Mouse (Mus musculus): ENCODE results near the gene H2afv.
"Not testable (repeated sequence)": the region's sequence is repeated elsewhere in the genome, so short reads cannot be mapped to it uniquely, and the experiment has no call there.

H2afv gene

GRCm38 (mm10) chr11:6443727-6444076, 541 bp downstream of the H2afv start:
- Histone ChIP-seq H3K27me3 (ENCODE audit: control insufficient read depth, insufficient read depth, low read length, poor library complexity, severe bottlenecking) (no peaks in the 10 kb centered on the region), H3K36me3 (ENCODE audit: control insufficient read depth, insufficient read depth, low read length, poor library complexity, severe bottlenecking) (no peaks in the 10 kb centered on the region)
- no peak for DNase-seq (ENCODE audit: low read depth, low spot score)

GRCm38 (mm10) chr11:6443102-6443501, 1.1 kb downstream of the H2afv start:
- H3K27me3 ChIP-seq (ENCODE audit: control insufficient read depth, insufficient read depth, low read length, poor library complexity, severe bottlenecking) = no peaks in the 10 kb centered on the region
- H3K36me3 ChIP-seq (ENCODE audit: control insufficient read depth, insufficient read depth, low read length, poor library complexity, severe bottlenecking) = no peaks in the 10 kb centered on the region
- DNase-seq (ENCODE audit: low read depth, low spot score) = no peak

GRCm38 (mm10) chr11:6442566-6442965, 1.7 kb downstream of the H2afv start:
- Histone ChIP-seq H3K36me3 (ENCODE audit: control insufficient read depth, insufficient read depth, low read length, poor library complexity, severe bottlenecking) (peaks cover 2% of the 10 kb centered on the region), H3K27me3 (ENCODE audit: control insufficient read depth, insufficient read depth, low read length, poor library complexity, severe bottlenecking) (no peaks in the 10 kb centered on the region)
- no peak for DNase-seq (ENCODE audit: low read depth, low spot score)

GRCm38 (mm10) chr11:6440171-6440570, 4.1 kb downstream of the H2afv start:
- H3K27me3 ChIP-seq (ENCODE audit: control insufficient read depth, insufficient read depth, low read length, poor library complexity, severe bottlenecking) = no peaks in the 10 kb centered on the region

GRCm38 (mm10) chr11:6437667-6438066, 6.6 kb downstream of the H2afv start:
- DNase-seq (ENCODE audit: low read depth, low spot score) = no peak
- Histone ChIP-seq H3K36me3 (ENCODE audit: control insufficient read depth, insufficient read depth, low read length, poor library complexity, severe bottlenecking) (peaks cover 9% of the 10 kb centered on the region), H3K27me3 (ENCODE audit: control insufficient read depth, insufficient read depth, low read length, poor library complexity, severe bottlenecking) (no peaks in the 10 kb centered on the region)

More at GRCm38 (mm10) chr11:6440171-6440570, 4.1 kb downstream of the H2afv start:
- no peak for DNase-seq (ENCODE audit: low read depth, low spot score)
- H3K36me3 ChIP-seq (ENCODE audit: control insufficient read depth, insufficient read depth, low read length, poor library complexity, severe bottlenecking) = peaks cover 6% of the 10 kb centered on the region

- Histone ChIP-seq H3K27me3 (ENCODE audit: control insufficient read depth, insufficient read depth, low read length, poor library complexity, severe bottlenecking) (no peaks in the 10 kb centered on the region), H3K36me3 (ENCODE audit: control insufficient read depth, insufficient read depth, low read length, poor library complexity, severe bottlenecking) (peaks cover 11% of the 10 kb centered on the region)
- DNase-seq (ENCODE audit: low read depth, low spot score) = peak; percentile 71
These were observed 7.8 kb downstream of the H2afv start for GRCm38 (mm10) chr11:6436442-6436841.

GRCm38 (mm10) chr11:6430186-6430585, 14.1 kb downstream of the H2afv start:
- Histone ChIP-seq H3K36me3 (ENCODE audit: control insufficient read depth, insufficient read depth, low read length, poor library complexity, severe bottlenecking) (peaks cover 14% of the 10 kb centered on the region; the same call in 1 of the 2 replicates), H3K27me3 (ENCODE audit: control insufficient read depth, insufficient read depth, low read length, poor library complexity, severe bottlenecking) (no peaks in the 10 kb centered on the region)
- DNase-seq (ENCODE audit: low read depth, low spot score) = no peak

- Histone ChIP-seq H3K36me3 (ENCODE audit: control insufficient read depth, insufficient read depth, low read length, poor library complexity, severe bottlenecking) (peaks cover 14% of the 10 kb centered on the region; the same call in 1 of the 2 replicates), H3K27me3 (ENCODE audit: control insufficient read depth, insufficient read depth, low read length, poor library complexity, severe bottlenecking) (no peaks in the 10 kb centered on the region)
- no peak for DNase-seq (ENCODE audit: low read depth, low spot score)
These were observed 23.4 kb downstream of the H2afv start for GRCm38 (mm10) chr11:6420722-6421350.

- no peak for DNase-seq (ENCODE audit: low read depth, low spot score)
- H3K27me3 ChIP-seq (ENCODE audit: control insufficient read depth, insufficient read depth, low read length, poor library complexity, severe bottlenecking) = no peaks in the 10 kb centered on the region
- peaks cover 14% of the 10 kb centered on the region; the same call in 1 of the 2 replicates for H3K36me3 ChIP-seq (ENCODE audit: control insufficient read depth, insufficient read depth, low read length, poor library complexity, severe bottlenecking)
These were observed 23.9 kb downstream of the H2afv start for GRCm38 (mm10) chr11:6420283-6420703.

- not testable (repeated sequence) for DNase-seq (ENCODE audit: low read depth, low spot score); H3K27me3 ChIP-seq (ENCODE audit: control insufficient read depth, insufficient read depth, low read length, poor library complexity, severe bottlenecking)
- peaks cover 13% of the 10 kb centered on the region; the same call in 1 of the 2 replicates for H3K36me3 ChIP-seq (ENCODE audit: control insufficient read depth, insufficient read depth, low read length, poor library complexity, severe bottlenecking)
These were observed 25.1 kb downstream of the H2afv start for GRCm38 (mm10) chr11:6419156-6419555.

GRCm38 (mm10) chr11:6418751-6419150, 25.5 kb downstream of the H2afv start:
- no peak for DNase-seq (ENCODE audit: low read depth, low spot score)
- H3K27me3 ChIP-seq (ENCODE audit: control insufficient read depth, insufficient read depth, low read length, poor library complexity, severe bottlenecking) = no peaks in the 10 kb centered on the region

GRCm38 (mm10) chr11:6417490-6417889, 26.8 kb downstream of the H2afv start:
- H3K36me3 ChIP-seq (ENCODE audit: control insufficient read depth, insufficient read depth, low read length, poor library complexity, severe bottlenecking) = peaks cover 13% of the 10 kb centered on the region; the same call in 1 of the 2 replicates
- no peaks in the 10 kb centered on the region for H3K27me3 ChIP-seq (ENCODE audit: control insufficient read depth, insufficient read depth, low read length, poor library complexity, severe bottlenecking)
- no peak for DNase-seq (ENCODE audit: low read depth, low spot score)

More at GRCm38 (mm10) chr11:6418751-6419150, 25.5 kb downstream of the H2afv start:
- peaks cover 13% of the 10 kb centered on the region; the same call in 1 of the 2 replicates for H3K36me3 ChIP-seq (ENCODE audit: control insufficient read depth, insufficient read depth, low read length, poor library complexity, severe bottlenecking)

- no peaks in the 10 kb centered on the region for H3K27me3 ChIP-seq (ENCODE audit: control insufficient read depth, insufficient read depth, low read length, poor library complexity, severe bottlenecking)
- peaks cover 13% of the 10 kb centered on the region; the same call in 1 of the 2 replicates for H3K36me3 ChIP-seq (ENCODE audit: control insufficient read depth, insufficient read depth, low read length, poor library complexity, severe bottlenecking)
- no peak for DNase-seq (ENCODE audit: low read depth, low spot score)
These were observed 27.2 kb downstream of the H2afv start for GRCm38 (mm10) chr11:6417069-6417468.

- DNase-seq (ENCODE audit: low read depth, low spot score) = peak; percentile 87
- Histone ChIP-seq H3K36me3 (ENCODE audit: control insufficient read depth, insufficient read depth, low read length, poor library complexity, severe bottlenecking) (peaks cover 13% of the 10 kb centered on the region; the same call in 1 of the 2 replicates), H3K27me3 (ENCODE audit: control insufficient read depth, insufficient read depth, low read length, poor library complexity, severe bottlenecking) (no peaks in the 10 kb centered on the region)
These were observed 27.7 kb downstream of the H2afv start for GRCm38 (mm10) chr11:6416405-6417034.

All from splenic B cell, adult 2 months (primary cell).